In genomic region chr11:32588090-32588891, GRCm38 (mm10) we compare ENCODE assay signal across 8 mouse cellular contexts. TPM values are rescaled to one million over a fixed set of nuclear protein-coding genes. Genes with fewer than 3 reads are reported as not detected.
DNase-seq lines count a peak whose midpoint lies in the region; ATAC-seq and TF ChIP-seq lines count a peak whose summit lies in the region.

No protein-coding gene starts in this region.

- no peaks in the 10 kb centered on the region for H3K27me3 ChIP-seq in intestine, postnatal 0 days (replicated peaks; ENCODE audit: control insufficient read depth, insufficient read depth, low read length)
- no peaks in the 10 kb centered on the region for H3K27me3 ChIP-seq in limb, embryonic 15.5 days
- H3K27me3 ChIP-seq in stomach, postnatal 0 days (ENCODE audit: control insufficient read depth, insufficient read depth, low read length), result no peaks in the 10 kb centered on the region

- H3K9me3 ChIP-seq in intestine, postnatal 0 days (ENCODE audit: control insufficient read depth), result no peaks in the 10 kb centered on the region
- no peaks in the 10 kb centered on the region for H3K9me3 ChIP-seq in limb, embryonic 15.5 days
- no peaks in the 10 kb centered on the region for H3K9me3 ChIP-seq in stomach, postnatal 0 days (ENCODE audit: control insufficient read depth, low read length)

- TF ChIP-seq EP300 in stomach, postnatal 0 days (optimal IDR thresholded peaks at IDR 0.05), result no peak

- peaks cover 11% of the 10 kb centered on the region; the same call in 1 of the 2 replicates for H3K36me3 ChIP-seq in intestine, postnatal 0 days (ENCODE audit: control insufficient read depth, insufficient read depth)
- no peaks in the 10 kb centered on the region for H3K36me3 ChIP-seq in limb, embryonic 15.5 days
- no peaks in the 10 kb centered on the region for H3K36me3 ChIP-seq in stomach, postnatal 0 days (ENCODE audit: control insufficient read depth, insufficient read depth, low read length)

- no peaks in the 10 kb centered on the region for H3K4me1 ChIP-seq in intestine, postnatal 0 days (replicated peaks; ENCODE audit: control insufficient read depth, insufficient read depth, low read length)
- H3K4me1 ChIP-seq in limb, embryonic 15.5 days, result peaks cover 13% of the 10 kb centered on the region
- H3K4me1 ChIP-seq in stomach, postnatal 0 days (replicated peaks; ENCODE audit: control insufficient read depth, insufficient read depth), result no peaks in the 10 kb centered on the region

- no peak overlapping the region for H3K4me2 ChIP-seq in intestine, postnatal 0 days (replicated peaks; ENCODE audit: low read depth)
- H3K4me2 ChIP-seq in limb, embryonic 15.5 days, result no peak overlapping the region
- H3K4me2 ChIP-seq in stomach, postnatal 0 days (replicated peaks; ENCODE audit: low read depth), result no peak overlapping the region

- DNase-seq in 3T3-L1 (ENCODE audit: low read depth, low spot score), result peak; percentile 70
- peak; percentile 63 for DNase-seq in T-cell, adult 2 months (ENCODE audit: low spot score)
- peak; percentile 80 for DNase-seq in gastrocnemius, postnatal 10 days
- peak; percentile 55 to 72 for DNase-seq in natural killer cell, adult 2 months (ENCODE audit: low spot score in 2 of 2)
- DNase-seq in stomach, postnatal 0 days (ENCODE audit: low spot score), result peak; percentile 70

- no peak overlapping the region for H3K27ac ChIP-seq in intestine, postnatal 0 days (ENCODE audit: low read depth, low read length)
- H3K27ac ChIP-seq in limb, embryonic 15.5 days, result peak overlapping the region; percentile 24; the same call in 1 of the 2 replicates
- H3K27ac ChIP-seq in stomach, postnatal 0 days (replicated peaks), result no peak overlapping the region

- no peak overlapping the region for H3K9ac ChIP-seq in intestine, postnatal 0 days (ENCODE audit: low read depth, low read length)
- 0 out of 2 replicates have a peak overlapping the region, but pooled peaks have one; percentile 7 for H3K9ac ChIP-seq in limb, embryonic 15.5 days
- H3K9ac ChIP-seq in stomach, postnatal 0 days (ENCODE audit: low read length), result 0 out of 2 replicates have a peak overlapping the region, but pooled peaks have one; percentile 9

- TF ChIP-seq CTCF in intestine, postnatal 0 days (IDR thresholded peaks at IDR 0.05; ENCODE audit: low read depth), result peak; percentile 96
- peak; percentile 95 for TF ChIP-seq CTCF in stomach, postnatal 0 days (IDR thresholded peaks at IDR 0.05; ENCODE audit: low read depth)

- ATAC-seq in common myeloid progenitor, adult 5-6 weeks (replicated peaks; ENCODE audit: low read depth, poor library complexity, severe bottlenecking), result peak; percentile 35; the same call in 1 of the 2 replicates
- ATAC-seq in intestine, postnatal 0 days, result no peak
- ATAC-seq in limb, embryonic 15.5 days (ENCODE audit: insufficient number of reproducible peaks, low FRiP score, low TSS enrichment, low read depth), result no peak
- no peak for ATAC-seq in stomach, postnatal 0 days (ENCODE audit: low FRiP score, low TSS enrichment)

- H3K4me3 ChIP-seq in intestine, postnatal 0 days (ENCODE audit: low read depth, low read length), result no peak overlapping the region
- H3K4me3 ChIP-seq in limb, embryonic 15.5 days, result no peak overlapping the region
- no peak overlapping the region for H3K4me3 ChIP-seq in stomach, postnatal 0 days (ENCODE audit: low read depth, low read length)

- 34% methylated on average over 15 of the region's 15 CpGs for WGBS in intestine, postnatal 0 days
- 37% methylated on average over 15 of the region's 15 CpGs for WGBS in limb, embryonic 15.5 days
- 34% methylated on average over 15 of the region's 15 CpGs for WGBS in stomach, postnatal 0 days

RNA-seq across cellular contexts. Expression of gene Fbxw11, which starts 54.2 kb away (rescaled TPM):
- total RNA-seq in common myeloid progenitor, adult 5-6 weeks (2017), result 34.6 and 59.2 TPM in 2 replicates
- total RNA-seq in gastrocnemius, postnatal 10 days (2021), result 10 to 100 TPM; 51.7 to 56.8 TPM
- polyA plus RNA-seq in intestine, postnatal 0 days (2015; fragmentation: Nextera tagmentation; extraction: Ambion mirVana), result 33.8 and 34.0 TPM in 2 replicates
- 65.6 and 76.9 TPM in 2 replicates for polyA plus RNA-seq in limb, embryonic 15.5 days (2015; fragmentation: Nextera tagmentation; extraction: Ambion mirVana)
- 31.5 and 32.1 TPM in 2 replicates for polyA plus RNA-seq in stomach, postnatal 0 days (2015; fragmentation: Nextera tagmentation; extraction: Ambion mirVana)

RNA-seq across cellular contexts. Expression of gene Stk10, which starts 55.2 kb away (rescaled TPM):
- total RNA-seq in common myeloid progenitor, adult 5-6 weeks (2017), result 14.7 and 20.9 TPM in 2 replicates
- total RNA-seq in gastrocnemius, postnatal 10 days (2021), result 1 to 10 TPM; 5.3 to 8.5 TPM
- polyA plus RNA-seq in intestine, postnatal 0 days (2015; fragmentation: Nextera tagmentation; extraction: Ambion mirVana), result 2.6 and 2.7 TPM in 2 replicates
- 3.5 and 4.1 TPM in 2 replicates for polyA plus RNA-seq in limb, embryonic 15.5 days (2015; fragmentation: Nextera tagmentation; extraction: Ambion mirVana)
- polyA plus RNA-seq in stomach, postnatal 0 days (2015; fragmentation: Nextera tagmentation; extraction: Ambion mirVana), result 1.1 and 1.6 TPM in 2 replicates

RNA-seq across cellular contexts. Expression of gene Efcab9, which starts 56.4 kb away (rescaled TPM):
- total RNA-seq in common myeloid progenitor, adult 5-6 weeks (2017), result 9.1 TPM in 1 of 2 replicates, not detected in the other
- under 1 TPM in 1 of 2 experiments, not detected in 1; 0.66 TPM for total RNA-seq in gastrocnemius, postnatal 10 days (2021)
- 0.21 and 0.58 TPM in 2 replicates for polyA plus RNA-seq in intestine, postnatal 0 days (2015; fragmentation: Nextera tagmentation; extraction: Ambion mirVana)
- not detected in 2 replicates for polyA plus RNA-seq in limb, embryonic 15.5 days (2015; fragmentation: Nextera tagmentation; extraction: Ambion mirVana)
- 0.16 and 0.52 TPM in 2 replicates for polyA plus RNA-seq in stomach, postnatal 0 days (2015; fragmentation: Nextera tagmentation; extraction: Ambion mirVana)
